Mouse (Mus musculus) frontal cortex, adult 2 months (tissue): ENCODE data around the gene Thbs2. TPM values are rescaled to one million over a fixed set of nuclear protein-coding genes. Genes with fewer than 3 reads are reported as not detected.
"Not testable (repeated sequence)": the region's sequence is repeated elsewhere in the genome, so short reads cannot be mapped to it uniquely, and the experiment has no call there.

Source experiments
- DNase-seq, 2 experiments: peaks; one replicate each; pipeline ENCODE4 v3.0.0; 2022; ENCODE audit warnings: low spot score in 1 of 2; ENCODE audit errors: extremely low spot score in 1 of 2
- polyA plus RNA-seq: library from polyadenylated mRNA; depleted of rRNA; stranded (reverse); fragments of >200 nt; gene quantifications from 2 replicates; pipeline ENCODE4 v1.2.3, GENCODE M21; 2012; rRNA removed

Gene Thbs2
- polyA plus RNA-seq, 1 experiment = 8.6 TPM

DNA sequence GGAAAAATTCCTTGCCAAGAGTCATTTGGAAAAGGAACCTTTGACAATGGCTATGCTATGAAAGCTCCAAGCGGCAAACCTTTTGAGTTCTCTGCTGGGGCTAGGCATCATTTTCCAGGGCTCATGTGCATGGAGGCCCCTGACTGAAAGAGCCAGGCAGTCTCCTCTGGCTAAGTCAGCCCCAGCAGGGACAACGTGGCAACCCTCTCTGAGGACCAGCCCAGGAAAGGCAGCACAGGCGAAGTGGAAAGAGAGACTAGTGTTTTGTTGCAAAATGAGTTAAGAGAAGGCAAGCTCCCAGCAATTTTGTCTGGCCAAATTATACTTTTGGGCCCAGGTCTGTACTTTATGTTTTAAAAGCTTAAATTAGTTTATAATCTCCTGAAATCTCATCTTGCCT, 50.0 kb downstream of the Thbs2 start:
- DNase-seq = no peak

- DNase-seq = no peak
These were observed 53.5 kb downstream of the Thbs2 start for GRCm38 (mm10) chr17:14640351-14641115.

GRCm38 (mm10) chr17:14635546-14636323, 58.3 kb downstream of the Thbs2 start:
- DNase-seq = no peak

DNA sequence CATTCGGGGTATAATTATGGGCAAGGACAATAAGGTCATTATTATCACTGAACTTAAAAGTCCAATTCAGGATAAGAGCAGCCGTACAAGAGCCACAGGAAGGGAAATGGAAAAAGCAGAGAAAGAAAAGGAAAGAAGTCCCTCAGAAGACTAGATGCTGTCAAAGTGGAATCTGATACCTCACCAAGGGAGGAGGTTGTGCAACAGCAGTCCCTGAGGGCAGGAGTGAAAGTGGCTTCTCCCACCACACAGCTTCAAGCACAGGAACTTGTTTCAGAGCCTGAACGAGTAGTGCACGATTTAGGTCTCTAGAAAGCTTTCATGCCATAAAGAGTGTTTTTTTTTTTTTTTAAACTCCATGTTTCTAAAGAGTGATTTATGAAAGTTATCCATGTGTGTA, 65.1 kb downstream of the Thbs2 start:
- no peak for DNase-seq

- no peak for DNase-seq
These were observed 66.2 kb downstream of the Thbs2 start for GRCm38 (mm10) chr17:14627828-14628338.

GRCm38 (mm10) chr17:14624433-14624832, 69.6 kb downstream of the Thbs2 start:
- no peak for DNase-seq

DNA sequence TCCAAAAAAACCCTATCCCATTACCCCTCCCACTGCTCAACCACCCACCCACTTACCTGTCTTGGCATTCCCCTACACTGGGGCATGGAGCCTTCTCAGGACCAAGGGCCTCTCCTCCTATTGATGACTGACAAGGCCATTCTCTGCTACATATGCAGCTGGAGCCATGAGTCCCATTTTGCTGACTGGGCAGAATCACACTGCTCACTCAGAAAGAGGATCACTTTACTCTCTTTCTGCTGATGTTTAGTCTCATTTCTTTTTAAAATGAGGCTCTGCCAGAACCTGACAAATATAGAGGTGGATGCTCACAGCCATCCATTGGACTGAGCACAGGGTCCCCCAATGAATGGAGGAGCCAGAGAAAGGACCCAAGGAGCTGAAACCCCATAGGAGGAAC, 73.0 kb downstream of the Thbs2 start:
- DNase-seq = not testable (repeated sequence)

- DNase-seq = no peak
These were observed 74.0 kb downstream of the Thbs2 start for GRCm38 (mm10) chr17:14620037-14620436.

DNA sequence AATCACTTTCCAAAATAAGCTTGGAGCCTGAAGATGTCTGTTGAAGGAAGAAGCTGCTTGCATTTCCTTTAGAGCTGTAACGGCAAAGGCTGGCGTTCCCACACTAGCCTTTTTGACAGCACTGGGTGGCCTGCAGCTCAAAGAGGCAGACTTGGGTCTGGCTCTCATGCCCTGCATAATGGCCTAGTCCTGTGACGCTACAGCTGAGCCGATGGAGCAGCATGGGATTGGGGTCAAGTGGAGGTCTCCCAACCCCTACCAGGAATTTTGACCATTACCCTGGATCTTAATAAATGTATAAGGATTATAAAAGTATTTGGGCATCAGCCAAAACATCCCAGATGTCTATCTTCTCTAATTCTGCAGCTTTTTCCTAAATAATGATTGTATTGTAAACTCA, 75.0 kb downstream of the Thbs2 start:
- no peak for DNase-seq

Other genes starting within 250 kb of the Thbs2 start
- 6.0 and 6.9 TPM in 2 replicates for gene Wdr27, start 248.9 kb upstream of the Thbs2 start, polyA plus RNA-seq
- gene 1600012H06Rik, start 248.9 kb upstream of the Thbs2 start, polyA plus RNA-seq = 16.9 and 19.6 TPM in 2 replicates